Mouse (Mus musculus) cortical plate, adult 2 months (tissue): ENCODE measurements around the gene Wapl.

Experiments used
- CTCF ChIP-seq: fragments of 200-500 bp; IDR thresholded peaks from 2 replicates; pipeline ENCODE4 v1.5.1; 2011; ENCODE audit warnings: mild to moderate bottlenecking, control low read depth, low read length; ENCODE audit not compliant: insufficient read depth; ENCODE audit errors: extremely low read depth
- POLR2A ChIP-seq: fragments of 200-500 bp; IDR thresholded peaks from 2 replicates; pipeline ENCODE4 v1.6.1; 2011; ENCODE audit warnings: mild to moderate bottlenecking, low read length, control low read depth; ENCODE audit not compliant: insufficient read depth; ENCODE audit errors: extremely low read depth

DNA sequence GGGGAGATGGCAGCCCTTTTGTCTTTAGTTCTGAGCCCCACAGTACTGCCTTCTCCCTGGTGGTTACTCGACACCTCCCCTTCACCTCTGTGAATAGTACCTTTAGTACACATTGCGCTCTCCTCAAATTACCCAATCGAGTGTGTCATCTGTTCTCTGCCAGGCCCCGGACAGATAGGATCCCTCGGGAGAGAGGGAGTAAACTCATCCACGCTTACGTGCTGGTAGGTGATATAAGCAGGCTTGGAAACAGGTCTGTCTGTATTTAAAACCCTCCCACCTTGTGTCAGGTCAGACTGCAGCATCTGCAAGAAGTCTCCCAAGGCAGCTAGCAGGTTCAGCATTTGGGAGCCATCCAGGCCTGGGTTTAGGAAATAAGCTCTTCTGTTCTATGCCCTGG, 38.5 kb upstream of the Wapl start:
- TF ChIP-seq CTCF (no peak), POLR2A (no peak)
